Mouse (Mus musculus) MEL (cell line): ENCODE results near the gene Mri1.

Experiments used
- CTCF ChIP-seq, 3 experiments: IDR thresholded peaks in 2 of 3; conservative IDR thresholded peaks in 1 of 3; 2 replicates each; pipeline ENCODE4 v1.5.1; 2011 to 2012; ENCODE audit warnings: low read length in 3 of 3, low read depth in 2 of 3, mild to moderate bottlenecking in 2 of 3, improper control_type of control experiment in 1 of 3, inconsistent platforms in 1 of 3, mixed read lengths in 1 of 3, moderate library complexity in 1 of 3; ENCODE audit not compliant: control insufficient read depth in 1 of 3, insufficient read depth in 1 of 3, poor library complexity in 1 of 3, severe bottlenecking in 1 of 3
- GATA1 ChIP-seq: IDR thresholded peaks from 2 replicates; pipeline ENCODE4 v1.6.1; 2011; ENCODE audit warnings: low read depth, low read length, improper control_type of control experiment

DNA sequence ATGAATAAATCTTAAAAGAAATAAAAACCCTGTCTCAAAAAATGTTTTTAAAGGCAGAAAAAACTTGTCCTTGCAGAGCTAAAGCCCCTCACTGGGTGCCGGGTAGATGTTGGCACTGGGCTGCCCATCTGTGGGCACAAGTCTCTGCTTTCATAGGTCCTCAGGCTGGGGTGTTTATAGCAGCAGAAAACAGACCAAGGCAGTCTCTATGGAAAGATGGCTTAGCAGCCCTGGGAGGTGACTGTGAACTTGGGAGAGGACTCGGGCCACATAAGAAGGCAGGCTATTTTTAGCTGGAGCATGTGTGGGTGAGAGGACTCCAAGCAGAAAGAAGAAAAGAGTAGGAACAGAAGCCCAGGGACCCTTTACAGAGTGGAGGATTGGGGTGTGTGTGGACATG, 46.8 kb upstream of the Mri1 start:
- TF ChIP-seq CTCF (IDR thresholded peaks at IDR 0.05 in 2 of 3, conservative IDR thresholded peaks at IDR 0.05 in 1 of 3; ENCODE audit: control insufficient read depth in 1 of 3, insufficient read depth in 1 of 3, low read depth in 2 of 3, low read length in 3 of 3, poor library complexity in 1 of 3, severe bottlenecking in 1 of 3) = no peak
- no peak for TF ChIP-seq GATA1
